Mouse (Mus musculus) gastrocnemius, adult 2 months (tissue): ENCODE data around the gene Dlec1. TPM values are rescaled to one million over a fixed set of nuclear protein-coding genes. Genes with fewer than 3 reads are reported as not detected.

Source experiments
- DNase-seq: peaks from one replicate; pipeline ENCODE4 v3.0.0; 2022
- H3K27ac ChIP-seq: fragments of 200-600 bp; 2 replicates; pipeline ENCODE4 v1.8.1; 2022; ENCODE audit warnings: mild to moderate bottlenecking
- H3K4me3 ChIP-seq: fragments of 200-600 bp; 2 replicates; pipeline ENCODE4 v1.8.1; 2022; ENCODE audit warnings: mild to moderate bottlenecking, moderate library complexity
- CTCF ChIP-seq: fragments of 200-600 bp; IDR thresholded peaks from 2 replicates; pipeline ENCODE4 v1.8.1; 2022; ENCODE audit warnings: antibody characterized with exemption, mild to moderate bottlenecking, moderate library complexity
- intact Hi-C: fragments of 180-260 bp; cut with DNase I; formaldehyde crosslinking; loops from one replicate; pipeline ENCODE4 v1.15.1; 2025
- total RNA-seq, 2 experiments: library from RNA; stranded (reverse); gene quantifications; 2 replicates each; pipeline ENCODE4 v1.2.3; 2021

Gene Dlec1
- total RNA-seq, 2 experiments from 2014 or later, result not detected

DNA sequence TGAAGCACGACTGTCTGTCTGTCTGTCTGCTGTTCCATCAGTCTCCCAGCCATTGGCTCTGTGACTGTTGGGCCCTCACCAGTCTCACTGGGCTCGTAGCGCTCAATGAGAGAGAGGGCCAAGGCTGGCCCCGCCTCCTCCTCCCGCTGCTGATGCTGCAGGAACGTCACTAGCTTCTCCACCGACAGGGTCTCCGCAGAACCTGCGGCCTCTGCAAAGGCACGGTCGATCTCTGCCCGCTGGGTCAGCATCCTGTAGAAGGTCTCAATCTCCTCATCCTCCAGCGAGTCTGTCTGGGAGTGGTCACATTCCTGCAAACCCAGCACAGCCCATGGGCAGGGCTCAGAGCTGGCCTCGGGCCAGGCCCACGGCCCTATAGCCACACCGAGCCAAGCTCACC, 26.6 kb upstream of the Dlec1 start:
- DNase-seq, result no peak

GRCm38 (mm10) chr9:119080040-119080675, 22.1 kb upstream of the Dlec1 start:
- intact Hi-C loops, result no loop called here
- Histone ChIP-seq H3K27ac (no peak overlapping the region), H3K4me3 (no peak overlapping the region)
- no peak for DNase-seq
- no peak for TF ChIP-seq CTCF

More for the DNA sequence above, 26.6 kb upstream of the Dlec1 start:
- no peak overlapping the region for H3K4me3 ChIP-seq
- H3K27ac ChIP-seq, result no peak overlapping the region
- intact Hi-C loops, result no loop called here
- no peak for TF ChIP-seq CTCF

- intact Hi-C loops, result no loop called here
- no peak for DNase-seq
- Histone ChIP-seq H3K4me3 (no peak overlapping the region), H3K27ac (no peak overlapping the region)
- no peak for TF ChIP-seq CTCF
Measured at GRCm38 (mm10) chr9:119082039-119082438, 20.2 kb upstream of the Dlec1 start.

DNA sequence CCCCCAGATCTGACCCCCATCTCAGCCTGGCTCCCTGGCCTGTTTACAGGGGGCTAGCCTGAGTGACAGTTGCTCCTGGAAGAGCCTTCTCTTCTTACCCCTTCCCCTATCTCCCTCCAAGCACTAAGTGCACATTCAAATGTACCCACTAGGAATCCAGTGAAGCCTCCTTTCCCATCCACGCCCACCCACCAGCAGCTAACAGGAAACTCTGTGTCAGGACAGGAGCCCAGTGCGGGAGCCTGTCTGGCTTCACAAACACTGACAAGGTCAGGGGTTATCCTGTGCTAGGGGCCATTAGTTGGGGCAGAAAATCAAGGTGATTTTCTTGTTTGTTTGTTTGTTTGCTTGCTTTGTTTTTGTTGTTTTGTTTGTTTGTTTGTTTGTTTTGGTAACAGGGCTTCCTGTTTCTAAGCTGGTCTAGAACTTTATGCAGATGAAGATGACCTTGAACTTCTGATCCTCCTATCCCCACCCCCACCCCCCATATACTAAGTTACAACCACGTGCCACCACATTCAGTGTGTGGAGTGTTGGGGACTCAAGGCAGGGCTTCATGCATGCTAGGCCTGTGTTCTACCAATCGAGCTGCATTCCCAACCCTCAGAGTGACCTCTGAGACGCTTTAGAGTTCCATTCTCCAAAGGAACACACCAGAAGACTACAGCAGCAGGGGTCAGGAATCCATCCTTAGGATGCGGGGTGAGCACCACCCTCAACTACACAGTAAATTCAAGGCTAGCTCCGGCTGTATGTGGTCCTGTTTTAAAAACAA, 19.4 kb upstream of the Dlec1 start:
- TF ChIP-seq CTCF, result no peak
- H3K27ac ChIP-seq, result no peak overlapping the region
- DNase-seq, result no peak
- intact Hi-C loops, result no loop called here
- no peak overlapping the region for H3K4me3 ChIP-seq

- Histone ChIP-seq H3K27ac (no peak overlapping the region), H3K4me3 (no peak overlapping the region)
- no peak for DNase-seq
- no peak for TF ChIP-seq CTCF
- intact Hi-C loops, result no loop called here
Measured at GRCm38 (mm10) chr9:119083966-119084365, 18.3 kb upstream of the Dlec1 start.

DNA sequence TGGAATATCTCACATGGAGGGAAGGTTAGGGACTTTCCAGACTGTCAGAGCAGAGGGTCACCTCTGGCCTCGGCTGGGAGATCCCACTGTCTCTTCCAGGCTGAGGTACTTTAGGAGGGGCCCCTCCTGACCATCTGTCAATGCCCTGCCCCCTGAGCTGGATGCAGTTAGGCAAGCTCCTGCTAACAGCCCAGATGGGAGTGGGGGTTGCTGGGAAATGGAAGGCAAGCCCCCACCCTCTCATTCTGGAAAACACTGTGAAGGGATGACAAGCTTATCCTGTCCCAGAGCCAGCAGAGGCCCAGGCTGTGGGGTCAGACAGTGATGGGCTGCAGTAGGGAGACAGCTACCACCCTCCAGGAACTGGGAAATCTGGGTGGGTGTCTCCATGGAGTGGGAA, 15.8 kb upstream of the Dlec1 start:
- H3K4me3 ChIP-seq, result no peak overlapping the region
- no peak overlapping the region for H3K27ac ChIP-seq
- no peak for TF ChIP-seq CTCF
- no peak for DNase-seq
- intact Hi-C loops, result no loop called here

DNA sequence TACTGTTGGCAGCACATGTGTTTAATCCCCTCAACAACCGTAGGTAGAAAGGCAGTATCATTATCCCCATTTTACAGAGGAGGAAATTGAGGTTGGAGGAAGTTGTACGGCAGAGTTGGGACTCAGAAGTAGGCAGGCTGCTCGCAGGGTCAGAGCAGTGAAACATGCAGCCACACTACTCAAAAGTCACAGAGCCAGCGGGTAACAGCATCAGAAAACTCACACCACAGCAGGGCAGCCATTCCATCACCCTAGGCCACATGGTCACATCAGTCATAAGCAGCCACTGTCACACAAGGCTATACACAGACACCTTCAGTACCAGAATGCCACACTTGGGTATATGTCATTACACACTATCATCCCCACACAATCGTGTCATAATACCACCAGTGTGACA, 15.0 kb upstream of the Dlec1 start:
- H3K27ac ChIP-seq, result no peak overlapping the region
- intact Hi-C loops, result no loop called here
- no peak for TF ChIP-seq CTCF
- peak overlapping the region; percentile 71 for H3K4me3 ChIP-seq
- DNase-seq, result no peak

DNA sequence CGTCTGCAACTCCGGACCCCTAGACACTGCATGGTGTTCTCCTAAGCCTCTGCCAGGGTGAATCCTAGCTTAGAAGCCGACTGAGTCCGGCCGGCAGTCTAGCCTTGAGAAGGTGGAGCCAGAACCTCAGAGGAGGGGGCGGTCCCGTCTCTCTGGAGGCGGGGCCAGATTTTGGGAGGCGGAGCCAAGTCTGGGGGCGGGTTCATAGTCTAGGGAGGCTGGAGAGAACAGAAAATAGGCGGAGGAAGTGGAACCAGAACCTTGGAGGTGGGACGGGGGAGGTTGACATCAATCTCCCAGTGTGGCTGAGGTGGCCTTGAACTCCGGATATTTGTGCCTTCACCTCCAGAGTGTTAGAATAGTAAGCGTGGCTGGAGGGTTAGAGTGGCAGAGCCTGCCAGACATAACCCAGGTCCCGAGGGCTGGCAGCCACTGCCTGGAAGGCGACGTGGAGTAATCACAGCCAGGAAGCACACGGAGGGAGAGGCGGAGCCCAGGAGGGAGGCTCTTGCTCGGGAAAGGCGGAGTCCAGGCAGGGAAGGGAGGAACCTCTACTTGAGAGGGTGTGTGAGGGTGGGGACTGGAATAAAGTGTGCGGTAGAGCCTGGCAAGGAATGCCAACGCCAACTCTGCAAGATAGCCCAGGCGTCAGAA, 14.0 kb upstream of the Dlec1 start:
- intact Hi-C loops, result no loop called here
- Histone ChIP-seq H3K27ac (peak overlapping the region; percentile 88), H3K4me3 (peak overlapping the region; percentile 71)
- TF ChIP-seq CTCF, result no peak
- peak; percentile 90 for DNase-seq

DNA sequence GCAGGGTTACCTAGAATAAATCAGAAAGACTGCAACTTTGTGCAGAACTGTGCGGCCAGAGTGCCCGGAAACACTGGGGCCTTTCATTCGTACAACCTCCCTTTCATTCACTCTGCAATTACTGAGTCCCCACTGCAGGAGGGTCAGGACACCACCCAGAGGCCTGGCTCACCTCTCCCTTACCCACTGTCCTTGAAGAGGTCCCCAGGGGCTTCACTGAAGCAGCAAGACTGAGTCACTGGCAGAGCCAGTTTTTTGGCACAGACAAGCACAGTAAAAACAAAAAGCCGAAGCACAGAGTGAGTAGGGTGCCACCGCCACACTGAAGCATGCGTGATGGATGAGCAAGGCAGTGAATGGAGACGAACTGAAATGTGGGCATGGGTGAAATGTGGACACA, 12.8 kb upstream of the Dlec1 start:
- no peak overlapping the region for H3K4me3 ChIP-seq

DNA sequence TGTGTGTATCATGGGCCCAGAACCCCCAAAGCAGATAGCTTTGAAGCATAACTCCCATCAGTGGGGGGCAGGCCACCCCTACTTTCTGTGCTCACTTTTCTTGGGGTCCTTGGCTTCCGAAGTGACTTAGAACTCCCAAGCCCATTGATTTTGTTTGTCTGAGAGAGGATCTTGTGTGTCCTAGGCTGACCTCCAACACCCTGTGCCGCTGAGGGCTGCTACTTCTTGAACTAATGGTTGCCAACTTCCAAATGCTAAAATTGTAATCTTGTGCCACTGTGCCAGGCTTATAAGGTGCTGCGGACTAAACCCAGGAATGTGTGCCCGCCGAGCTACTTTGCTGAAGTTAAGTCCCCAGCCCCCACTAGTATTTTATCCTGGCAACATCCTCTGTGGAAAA, 11.8 kb upstream of the Dlec1 start:
- intact Hi-C loops, result no loop called here

More for the DNA sequence above, 12.8 kb upstream of the Dlec1 start:
- DNase-seq, result no peak
- intact Hi-C loops, result no loop called here
- peak overlapping the region; percentile 95; the same call in 1 of the 2 replicates for H3K27ac ChIP-seq
- no peak for TF ChIP-seq CTCF

DNA sequence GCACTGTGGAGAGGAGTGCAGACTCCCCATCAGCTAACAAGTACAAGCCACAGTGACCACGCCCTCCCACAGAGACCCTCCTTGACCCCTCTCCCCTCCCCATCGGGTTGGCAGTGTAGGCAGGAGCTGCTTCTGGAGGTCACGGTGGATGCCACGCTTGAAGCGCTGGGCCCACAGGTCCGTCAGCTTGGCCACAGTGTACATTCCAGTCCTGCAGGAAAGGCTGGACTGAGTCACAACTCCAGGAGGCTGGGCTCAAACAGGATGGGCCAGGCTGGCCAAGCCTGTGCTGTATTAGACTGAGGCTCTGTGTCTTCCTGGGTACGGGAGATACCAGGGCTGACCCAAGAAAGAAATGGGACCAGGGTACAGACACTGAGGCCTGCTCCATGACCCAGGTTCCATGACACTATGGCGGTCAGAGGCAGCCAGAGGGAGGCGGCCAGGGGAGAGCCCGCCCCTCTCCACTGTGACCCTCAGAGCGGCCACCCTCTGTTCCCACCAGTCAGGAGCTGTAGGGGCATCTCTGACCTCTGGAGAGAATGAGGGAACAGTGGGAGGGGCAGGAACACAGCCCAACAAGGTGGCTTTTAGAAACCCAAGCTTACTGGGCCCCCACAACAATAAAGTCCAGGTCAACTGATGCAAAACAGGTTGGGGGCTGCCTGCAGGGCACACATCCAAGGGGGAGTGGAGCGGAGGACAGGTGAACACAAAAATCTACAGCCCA, 10.5 kb upstream of the Dlec1 start:
- Histone ChIP-seq H3K27ac (peak overlapping the region; percentile 95), H3K4me3 (peak overlapping the region; percentile 93)
- intact Hi-C loops, result no loop called here
- DNase-seq, result peak; percentile 52
- TF ChIP-seq CTCF, result no peak

More for the DNA sequence above, 11.8 kb upstream of the Dlec1 start:
- peak overlapping the region; percentile 49 for H3K4me3 ChIP-seq
- peak overlapping the region; percentile 95 for H3K27ac ChIP-seq
- no peak for DNase-seq
- no peak for TF ChIP-seq CTCF
